Mouse (Mus musculus) midbrain, embryonic 14.5 days (tissue): ENCODE measurements around the gene Aanat. TPM values are rescaled to one million over a fixed set of nuclear protein-coding genes. Genes with fewer than 3 reads are reported as not detected.

Source experiments
- ATAC-seq: fragments of 200-750 bp; cut with Nextera tagmentation; 2 replicates; pipeline ENCODE4 v1.8.0; 2017; ENCODE audit warnings: moderate number of reproducible peaks, moderate library complexity; ENCODE audit not compliant: low FRiP score, low TSS enrichment
- DNase-seq: peaks from one replicate; pipeline ENCODE4 v3.0.0-alpha.2; 2015
- H3K27ac ChIP-seq: fragments of 300-500 bp; sonication (generic); replicated peaks from 2 replicates; pipeline ENCODE4 v1.5.1; 2014; ENCODE audit warnings: mild to moderate bottlenecking, low read depth, low read length, moderate library complexity
- H3K27me3 ChIP-seq: fragments of 300-500 bp; sonication (generic); 2 replicates; pipeline ENCODE4 v1.6.1; 2014; ENCODE audit warnings: low read length, control low read depth, mixed read lengths; ENCODE audit not compliant: control insufficient read depth, insufficient read depth
- H3K36me3 ChIP-seq: fragments of 300-500 bp; sonication (generic); 2 replicates; pipeline ENCODE4 v1.6.1; 2014; ENCODE audit warnings: low read length, control low read depth; ENCODE audit not compliant: control insufficient read depth, insufficient read depth
- H3K4me1 ChIP-seq: fragments of 300-500 bp; sonication (generic); 2 replicates; pipeline ENCODE4 v1.6.1; 2014; ENCODE audit warnings: mild to moderate bottlenecking, antibody characterized with exemption, low read length, control low read depth; ENCODE audit not compliant: control insufficient read depth, insufficient read depth
- H3K4me2 ChIP-seq: fragments of 300-500 bp; sonication (generic); 2 replicates; pipeline ENCODE4 v1.6.1; 2014; ENCODE audit warnings: mild to moderate bottlenecking, low read length, moderate library complexity
- H3K4me3 ChIP-seq: fragments of 300-500 bp; sonication (generic); replicated peaks from 2 replicates; pipeline ENCODE4 v1.5.1; 2014; ENCODE audit warnings: low read depth, low read length
- H3K9ac ChIP-seq: fragments of 300-500 bp; sonication (generic); replicated peaks from 2 replicates; pipeline ENCODE4 v1.6.1; 2014; ENCODE audit warnings: mild to moderate bottlenecking, low read length, moderate library complexity
- H3K9me3 ChIP-seq: fragments of 300-500 bp; sonication (generic); 2 replicates; pipeline ENCODE4 v1.6.1; 2016; ENCODE audit warnings: low read length, control low read depth, mixed read lengths; ENCODE audit not compliant: control insufficient read depth
- WGBS: fragments of 180-500 bp; shearing (Covaris S2); extraction: QIAGEN DNeasy Blood & Tissue Kit; methylation state at CpG from one replicate; pipeline ENCODE4 v1.1.7; 2014; 5-methylcytosine and 5-hydroxymethylcytosine counted together
- polyA plus RNA-seq: library from polyadenylated mRNA; unstranded; fragments of >200 nt; fragmentation: Nextera tagmentation; extraction: Ambion mirVana; gene quantifications from 2 replicates; pipeline ENCODE4 v1.2.1, GENCODE M21; 2014

Gene Aanat
- polyA plus RNA-seq, 1 experiment from 2014 or later = 0.49 TPM

DNA sequence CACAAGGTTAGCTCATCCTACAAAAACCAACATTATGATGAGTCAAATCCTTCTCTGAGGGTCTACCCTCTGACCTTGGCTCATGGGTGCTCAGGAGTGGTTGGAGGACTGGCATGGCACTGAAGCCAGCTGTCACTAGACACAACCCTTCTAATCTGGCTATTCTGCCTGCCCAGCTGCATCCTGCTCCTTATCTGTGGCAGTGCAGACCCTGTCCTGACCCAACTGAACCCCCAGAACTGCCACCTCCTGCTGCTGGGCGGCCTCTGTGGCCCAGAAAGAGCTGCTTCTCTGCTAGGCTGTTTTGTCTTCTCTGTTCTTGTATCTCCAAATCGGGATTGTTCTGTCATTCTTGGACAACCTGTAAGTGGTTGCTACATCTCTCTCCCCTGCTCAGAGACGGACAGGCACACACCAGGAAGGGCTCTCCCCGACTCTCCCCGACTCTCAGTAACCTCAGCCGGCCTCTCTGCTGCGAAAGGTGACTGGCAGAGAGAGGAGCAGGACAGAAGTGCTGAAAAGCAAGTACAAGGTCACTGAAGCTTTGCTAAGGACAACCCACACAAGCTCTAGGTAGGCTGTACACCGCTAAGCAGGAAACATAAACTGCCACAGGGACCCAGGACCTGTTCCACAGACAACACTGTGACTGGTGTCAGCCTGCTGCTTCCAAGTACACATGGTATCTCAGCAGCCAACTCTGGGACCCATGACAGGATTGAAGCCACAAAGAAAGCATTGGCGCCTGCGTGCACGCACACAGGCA is 36.8 kb upstream of the Aanat start:
- H3K36me3 ChIP-seq = peaks cover 38% of the 10 kb centered on the region
- no peak overlapping the region for H3K4me3 ChIP-seq
- peaks cover 2% of the 10 kb centered on the region for H3K4me1 ChIP-seq
- no peak overlapping the region for H3K9ac ChIP-seq
- no peak overlapping the region for H3K27ac ChIP-seq
- DNase-seq (no peak), ATAC-seq (no peak)
- no peaks in the 10 kb centered on the region for H3K9me3 ChIP-seq
- H3K4me2 ChIP-seq = no peak overlapping the region
- 92% methylated on average over 11 of the region's 11 CpGs for WGBS
- no peaks in the 10 kb centered on the region for H3K27me3 ChIP-seq

GRCm38 (mm10) chr11:116550748-116551147 is 35.5 kb upstream of the Aanat start:
- DNase-seq (no peak), ATAC-seq (no peak)
- 84% methylated on average over 7 of the region's 7 CpGs for WGBS
- no peak overlapping the region for H3K4me3 ChIP-seq
- no peak overlapping the region for H3K4me2 ChIP-seq
- H3K36me3 ChIP-seq = peaks cover 25% of the 10 kb centered on the region
- H3K4me1 ChIP-seq = peaks cover 14% of the 10 kb centered on the region
- H3K9me3 ChIP-seq = no peaks in the 10 kb centered on the region
- H3K9ac ChIP-seq = no peak overlapping the region
- no peak overlapping the region for H3K27ac ChIP-seq
- H3K27me3 ChIP-seq = no peaks in the 10 kb centered on the region

GRCm38 (mm10) chr11:116552194-116552593 is 34.0 kb upstream of the Aanat start:
- no peak overlapping the region for H3K4me2 ChIP-seq
- H3K4me3 ChIP-seq = no peak overlapping the region
- no peaks in the 10 kb centered on the region for H3K9me3 ChIP-seq
- no peak for DNase-seq
- WGBS = 96% methylated on average over 1 of the region's 1 CpGs
- ATAC-seq = no peak
- no peak overlapping the region for H3K27ac ChIP-seq
- no peaks in the 10 kb centered on the region for H3K27me3 ChIP-seq
- peaks cover 11% of the 10 kb centered on the region for H3K36me3 ChIP-seq
- peaks cover 19% of the 10 kb centered on the region for H3K4me1 ChIP-seq
- no peak overlapping the region for H3K9ac ChIP-seq

DNA sequence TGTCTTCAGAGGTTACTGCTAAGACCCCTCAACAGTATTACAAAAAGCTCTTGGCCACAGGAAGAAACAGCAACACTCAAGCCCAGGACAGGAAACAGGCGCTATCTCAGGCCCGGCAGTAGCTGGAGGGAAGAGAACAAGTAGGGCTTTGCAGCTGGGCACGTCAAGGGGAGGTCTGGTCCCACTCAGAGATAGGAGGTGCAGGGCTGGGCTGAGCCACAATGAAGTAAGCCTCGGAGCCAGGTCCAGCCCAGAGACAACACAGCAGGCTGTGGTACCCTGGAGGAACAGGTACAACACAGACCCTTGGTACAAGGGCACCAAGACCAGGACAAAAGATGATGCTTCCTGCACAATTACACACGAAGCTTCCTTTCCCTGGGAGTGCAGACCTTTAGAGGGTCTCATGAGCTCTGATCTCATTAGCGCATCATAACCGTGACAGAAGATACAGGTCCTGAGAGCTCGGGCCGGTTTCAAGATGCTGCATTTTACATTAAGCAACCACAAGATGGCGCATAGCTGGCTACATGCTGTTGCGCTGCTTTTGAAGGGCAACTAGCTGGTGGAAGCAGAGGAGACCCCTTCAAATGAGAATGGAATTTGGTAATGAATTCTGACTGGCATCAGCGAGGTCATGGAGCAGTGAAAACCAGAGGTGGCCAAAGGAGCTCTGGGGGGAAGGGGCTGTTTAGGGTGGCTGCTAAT is 31.9 kb upstream of the Aanat start:
- Histone ChIP-seq H3K4me2 (peak overlapping the region; percentile 14; the same call in 1 of the 2 replicates), H3K27me3 (no peaks in the 10 kb centered on the region), H3K4me3 (no peak overlapping the region), H3K27ac (peak overlapping the region; percentile 74), H3K36me3 (no peaks in the 10 kb centered on the region), H3K4me1 (peaks cover 19% of the 10 kb centered on the region), H3K9me3 (no peaks in the 10 kb centered on the region), H3K9ac (no peak overlapping the region)
- DNase-seq (peak; percentile 90), ATAC-seq (no peak)
- 30% methylated on average over 12 of the region's 12 CpGs for WGBS

- Histone ChIP-seq H3K4me1 (peaks cover 19% of the 10 kb centered on the region), H3K9me3 (no peaks in the 10 kb centered on the region), H3K4me3 (no peak overlapping the region), H3K9ac (no peak overlapping the region), H3K27me3 (no peaks in the 10 kb centered on the region), H3K4me2 (no peak overlapping the region), H3K36me3 (no peaks in the 10 kb centered on the region), H3K27ac (no peak overlapping the region)
- no peak for ATAC-seq
- 78% methylated on average over 1 of the region's 1 CpGs for WGBS
- peak; percentile 29 for DNase-seq
Measured at GRCm38 (mm10) chr11:116555572-116555971, 30.7 kb upstream of the Aanat start.

- WGBS = 79% methylated on average over 6 of the region's 6 CpGs
- peaks cover 19% of the 10 kb centered on the region for H3K4me1 ChIP-seq
- H3K4me2 ChIP-seq = no peak overlapping the region
- H3K36me3 ChIP-seq = no peaks in the 10 kb centered on the region
- DNase-seq (no peak), ATAC-seq (no peak)
- no peaks in the 10 kb centered on the region for H3K9me3 ChIP-seq
- no peaks in the 10 kb centered on the region for H3K27me3 ChIP-seq
- H3K4me3 ChIP-seq = no peak overlapping the region
- no peak overlapping the region for H3K9ac ChIP-seq
- no peak overlapping the region for H3K27ac ChIP-seq
Measured at GRCm38 (mm10) chr11:116556308-116556707, 29.9 kb upstream of the Aanat start.

- DNase-seq (no peak), ATAC-seq (no peak)
- Histone ChIP-seq H3K27ac (no peak overlapping the region), H3K4me1 (no peaks in the 10 kb centered on the region), H3K4me3 (no peak overlapping the region), H3K27me3 (no peaks in the 10 kb centered on the region), H3K9ac (no peak overlapping the region), H3K36me3 (0 out of 2 replicates have a peak, but pooled peaks cover 2% of the 10 kb centered on the region), H3K4me2 (no peak overlapping the region), H3K9me3 (no peaks in the 10 kb centered on the region)
- WGBS = 80% methylated on average over 7 of the region's 7 CpGs
Measured at GRCm38 (mm10) chr11:116565283-116566041, 20.8 kb upstream of the Aanat start.

DNA sequence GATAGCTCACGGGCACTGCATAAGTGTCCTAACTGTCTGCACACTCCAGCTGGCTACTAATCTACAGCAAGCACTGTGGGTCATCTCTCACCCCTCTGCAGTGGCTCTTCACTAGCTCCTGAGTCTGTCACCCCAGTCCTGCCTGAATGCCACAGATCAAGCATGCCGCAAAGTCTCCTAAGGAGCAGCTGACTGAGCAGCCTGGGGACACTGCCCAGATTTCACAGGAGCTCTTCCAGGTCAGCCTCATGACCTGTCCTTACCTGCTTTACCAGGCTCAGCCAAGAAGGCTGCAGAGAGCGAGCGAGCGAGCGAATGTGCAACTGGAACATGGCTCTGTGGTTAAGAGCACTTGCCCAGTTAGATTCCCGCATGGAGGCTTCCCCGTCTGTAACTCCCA is 18.7 kb upstream of the Aanat start:
- Histone ChIP-seq H3K9me3 (no peaks in the 10 kb centered on the region), H3K4me2 (no peak overlapping the region), H3K9ac (no peak overlapping the region), H3K4me3 (no peak overlapping the region), H3K27me3 (no peaks in the 10 kb centered on the region), H3K27ac (no peak overlapping the region), H3K36me3 (0 out of 2 replicates have a peak, but pooled peaks cover 2% of the 10 kb centered on the region), H3K4me1 (no peaks in the 10 kb centered on the region)
- no peak for ATAC-seq
- 88% methylated on average over 8 of the region's 8 CpGs for WGBS
- DNase-seq = no peak
